Mouse (Mus musculus) thymus, postnatal 4 days (tissue): ENCODE results near the gene Nxpe3.

ENCODE experiments used
- DNase-seq: peaks from one replicate; pipeline ENCODE4 v3.0.0; 2021

The Nxpe3 gene

GRCm38 (mm10) chr16:55835798-55836197, 59.3 kb downstream of the Nxpe3 start:
- DNase-seq = no peak

- no peak for DNase-seq
These were observed 62.5 kb downstream of the Nxpe3 start for GRCm38 (mm10) chr16:55832617-55833016.

- DNase-seq = no peak
These were observed 63.0 kb downstream of the Nxpe3 start for GRCm38 (mm10) chr16:55832040-55832439.

DNA sequence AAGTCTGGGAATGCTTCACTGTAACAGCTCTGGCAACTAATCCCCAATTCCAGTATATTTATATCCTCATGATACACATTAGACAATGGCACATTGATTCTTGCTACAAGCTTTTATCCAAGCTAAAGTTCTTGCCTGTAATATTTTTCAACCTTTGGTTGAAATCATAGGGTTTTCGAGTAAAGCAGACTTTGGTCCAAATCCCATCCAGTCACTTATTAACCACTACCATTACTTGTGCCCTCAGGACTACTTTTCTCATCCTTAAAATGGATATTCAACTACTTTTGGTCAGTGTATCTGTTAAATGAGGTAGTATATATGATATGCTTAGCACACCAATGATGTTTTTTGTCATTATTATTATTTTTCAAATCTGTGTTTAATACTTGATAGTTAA, 63.6 kb downstream of the Nxpe3 start:
- no peak for DNase-seq

- DNase-seq = no peak
These were observed 71.5 kb downstream of the Nxpe3 start for GRCm38 (mm10) chr16:55823398-55824155.

GRCm38 (mm10) chr16:55822741-55823397, 72.2 kb downstream of the Nxpe3 start:
- DNase-seq = no peak

- peak; percentile 86 for DNase-seq
These were observed 72.9 kb downstream of the Nxpe3 start for GRCm38 (mm10) chr16:55821997-55822740.

GRCm38 (mm10) chr16:55821571-55821981, 73.5 kb downstream of the Nxpe3 start:
- peak; percentile 67 for DNase-seq

DNA sequence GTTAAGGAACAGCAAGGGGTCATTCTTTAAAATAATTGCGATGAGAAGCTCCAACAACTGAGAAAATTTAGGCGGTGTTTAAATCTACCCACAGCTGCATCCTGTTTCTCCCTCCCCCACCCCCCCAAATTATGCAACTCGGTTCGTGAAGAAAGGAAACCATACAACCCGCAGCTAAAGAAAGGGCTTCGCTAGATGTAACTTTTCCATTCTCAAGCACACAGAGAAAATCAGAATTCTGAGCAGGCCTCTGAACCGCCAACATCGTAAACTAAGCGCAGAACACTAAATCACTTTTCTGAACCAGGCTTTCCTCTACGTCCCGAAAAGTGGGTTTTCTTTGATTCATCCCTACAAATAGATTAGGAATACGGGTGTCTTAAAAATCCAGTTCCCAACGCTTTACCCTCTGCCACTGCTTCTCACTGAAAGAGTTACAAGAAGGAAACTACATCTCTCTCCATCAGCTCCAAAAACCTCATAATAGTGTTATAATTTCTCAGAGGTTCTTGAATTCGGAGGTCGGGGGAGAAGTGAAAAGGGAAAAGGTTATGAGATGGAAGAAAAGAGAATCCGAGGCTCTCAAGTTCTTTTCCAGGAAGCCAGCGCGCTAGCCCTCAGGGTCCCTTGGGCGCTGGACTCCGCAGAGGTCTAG, 74.0 kb downstream of the Nxpe3 start:
- DNase-seq = peak; percentile 32

- peak; percentile 52 for DNase-seq
These were observed 74.7 kb downstream of the Nxpe3 start for GRCm38 (mm10) chr16:55820161-55820915.

- DNase-seq = peak; percentile 34
These were observed 75.8 kb downstream of the Nxpe3 start for GRCm38 (mm10) chr16:55819186-55819861.

DNA sequence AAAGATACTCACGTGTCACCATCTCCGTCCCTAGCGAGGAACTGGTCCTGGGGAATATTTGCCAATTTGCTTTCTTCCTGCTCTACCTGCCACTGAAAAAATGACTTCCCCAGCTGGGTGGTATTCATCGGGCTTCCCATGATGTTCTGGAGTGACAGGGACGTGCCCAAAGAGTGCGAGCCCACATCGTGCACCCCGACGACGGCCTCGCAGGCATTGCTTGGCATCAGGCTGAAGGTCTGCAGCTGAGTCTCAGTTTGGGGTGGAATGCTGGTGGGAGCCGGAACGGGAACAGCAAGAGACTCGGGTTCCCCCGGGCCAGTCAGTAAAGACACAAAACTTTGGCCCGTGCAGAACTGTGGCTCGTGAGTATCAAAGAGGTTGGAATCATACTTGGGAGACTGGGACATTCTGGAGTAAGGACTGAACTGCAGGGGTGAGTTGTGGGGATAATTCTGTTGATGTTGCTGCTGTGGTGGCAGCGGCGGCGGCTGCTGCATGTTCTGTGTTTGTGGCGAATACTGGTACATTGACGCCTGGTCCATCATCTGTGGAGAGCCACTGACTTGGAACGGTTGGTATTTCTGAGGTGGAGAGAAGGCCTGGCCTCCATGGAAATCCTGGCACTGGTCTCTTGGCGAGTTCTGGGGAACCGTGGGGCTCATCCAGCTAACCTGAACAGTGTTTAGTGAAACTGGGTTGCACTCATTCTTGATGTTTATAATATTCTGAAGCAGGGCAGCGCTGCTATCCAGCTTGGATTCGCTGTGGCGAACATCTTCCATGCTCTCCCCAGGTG, 77.2 kb downstream of the Nxpe3 start:
- no peak for DNase-seq

- no peak for DNase-seq
These were observed 78.7 kb downstream of the Nxpe3 start for GRCm38 (mm10) chr16:55816202-55816941.

GRCm38 (mm10) chr16:55815466-55815865, 79.6 kb downstream of the Nxpe3 start:
- DNase-seq = no peak

DNA sequence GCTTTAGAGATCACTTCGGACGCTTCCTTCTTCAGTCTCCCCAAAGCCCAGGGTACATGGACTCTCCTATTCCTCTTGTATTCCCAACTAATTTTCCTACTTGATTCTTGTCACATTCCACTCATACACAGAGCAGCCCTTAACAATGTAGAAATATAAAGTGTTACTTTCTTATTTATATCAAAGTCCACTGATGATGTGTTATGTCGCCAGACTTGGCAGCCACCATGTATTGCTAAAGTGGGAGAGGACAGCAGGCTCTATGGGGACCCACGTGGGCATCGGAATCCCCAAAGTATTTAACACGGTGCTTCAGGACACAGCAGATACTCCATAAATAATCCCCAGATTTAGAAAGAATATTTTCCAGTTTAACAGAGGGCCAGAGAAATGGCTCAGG, 80.4 kb downstream of the Nxpe3 start:
- no peak for DNase-seq

DNA sequence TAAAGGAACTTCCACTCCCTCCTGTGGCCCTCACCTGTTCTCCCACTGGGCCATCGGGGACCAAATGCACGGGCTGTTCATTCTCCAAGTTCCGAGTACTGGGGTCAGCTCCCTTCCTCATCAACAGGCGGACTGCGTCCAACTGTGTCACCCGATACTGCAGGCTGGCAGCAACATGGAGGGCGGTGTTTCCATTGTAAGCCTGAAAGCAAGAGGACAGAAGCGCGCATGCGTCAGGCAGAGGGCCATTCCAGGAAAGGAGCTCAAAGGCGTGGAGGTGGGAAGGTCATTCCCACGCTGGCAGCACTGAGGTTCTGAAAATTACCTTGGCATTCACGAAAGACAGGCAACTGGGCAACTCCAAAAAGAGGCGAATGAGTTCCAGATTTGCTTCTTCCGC, 81.2 kb downstream of the Nxpe3 start:
- DNase-seq = no peak

- DNase-seq = no peak
These were observed 83.3 kb downstream of the Nxpe3 start for GRCm38 (mm10) chr16:55811792-55812191.

- DNase-seq = no peak
These were observed 85.1 kb downstream of the Nxpe3 start for GRCm38 (mm10) chr16:55809779-55810514.

DNA sequence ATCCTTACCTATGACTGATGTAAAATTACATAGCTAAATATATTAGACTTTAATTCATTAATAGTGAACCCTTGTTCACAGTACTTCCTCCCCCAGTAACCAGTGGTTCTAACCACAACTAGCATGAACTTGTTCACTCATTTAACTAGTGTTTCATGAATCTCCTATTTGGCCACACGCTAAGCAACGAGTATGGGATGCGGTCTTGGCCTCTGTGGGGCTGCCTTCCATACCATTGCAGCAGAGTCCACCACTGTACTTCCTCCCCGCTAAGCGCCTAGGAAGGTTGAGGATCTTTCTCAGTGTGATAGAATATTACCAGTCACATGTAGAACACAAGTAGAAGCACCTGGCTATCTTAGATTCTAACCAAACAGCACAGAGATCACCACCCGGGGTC, 85.7 kb downstream of the Nxpe3 start:
- DNase-seq = no peak
